Mouse (Mus musculus) testis, adult 2 months (tissue): ENCODE data around the gene Zfp839. TPM values are rescaled to one million over a fixed set of nuclear protein-coding genes. Genes with fewer than 3 reads are reported as not detected.

Experiments
- H3K27ac ChIP-seq: fragments of 200-500 bp; 2 replicates; pipeline ENCODE4 v1.5.1; 2012; ENCODE audit warnings: low read depth, low read length; ENCODE audit not compliant: control insufficient read depth, insufficient read depth
- H3K27me3 ChIP-seq: fragments of 200-500 bp; 2 replicates; pipeline ENCODE4 v1.6.1; 2012; ENCODE audit warnings: mild to moderate bottlenecking, low read length, moderate library complexity; ENCODE audit not compliant: control insufficient read depth, insufficient read depth
- H3K36me3 ChIP-seq: fragments of 200-500 bp; 2 replicates; pipeline ENCODE4 v1.6.1; 2012; ENCODE audit warnings: mild to moderate bottlenecking, low read length; ENCODE audit not compliant: control insufficient read depth, insufficient read depth
- H3K4me1 ChIP-seq: fragments of 200-500 bp; 2 replicates; pipeline ENCODE4 v1.6.1; 2012; ENCODE audit warnings: low read length; ENCODE audit not compliant: control insufficient read depth, insufficient read depth
- H3K4me3 ChIP-seq: fragments of 200-500 bp; 2 replicates; pipeline ENCODE4 v1.5.1; 2012; ENCODE audit warnings: low read depth, mild to moderate bottlenecking, low read length, moderate library complexity, mixed read lengths; ENCODE audit not compliant: control insufficient read depth
- CTCF ChIP-seq: fragments of 200-500 bp; IDR thresholded peaks from 2 replicates; pipeline ENCODE4 v1.5.1; 2012; ENCODE audit warnings: low read depth, mild to moderate bottlenecking, inconsistent platforms, low read length, moderate library complexity; ENCODE audit not compliant: control insufficient read depth, insufficient read depth, insufficient replicate concordance
- POLR2A ChIP-seq: fragments of 200-500 bp; IDR thresholded peaks from 2 replicates; pipeline ENCODE4 v1.6.1; 2012; ENCODE audit warnings: low read depth, mild to moderate bottlenecking, inconsistent platforms, low read length, moderate library complexity; ENCODE audit not compliant: control insufficient read depth
- polyA plus RNA-seq: library from polyadenylated mRNA; depleted of rRNA; stranded (reverse); fragments of >200 nt; gene quantifications from 2 replicates; pipeline ENCODE4 v1.2.3, GENCODE M21; 2012; rRNA removed

Zfp839 gene
- polyA plus RNA-seq, 1 experiment, result 6.1 TPM

- Histone ChIP-seq H3K27ac (no peak overlapping the region), H3K4me3 (no peak overlapping the region), H3K36me3 (0 out of 2 replicates have a peak, but pooled peaks cover 2% of the 10 kb centered on the region), H3K4me1 (no peaks in the 10 kb centered on the region), H3K27me3 (no peaks in the 10 kb centered on the region)
- TF ChIP-seq POLR2A (no peak), CTCF (no peak)
Observed at GRCm38 (mm10) chr12:110909962-110910361, 59.9 kb downstream of the Zfp839 start.

- Histone ChIP-seq H3K4me1 (no peaks in the 10 kb centered on the region), H3K36me3 (peaks cover 3% of the 10 kb centered on the region), H3K4me3 (no peak overlapping the region), H3K27ac (no peak overlapping the region), H3K27me3 (no peaks in the 10 kb centered on the region)
- TF ChIP-seq POLR2A (no peak), CTCF (no peak)
Observed at GRCm38 (mm10) chr12:110915761-110916160, 65.7 kb downstream of the Zfp839 start.

Other genes with a start within 250 kb of the Zfp839 start
- 214 and 240 TPM in 2 replicates for gene Dync1h1, start 248.8 kb upstream of the Zfp839 start, polyA plus RNA-seq
- 745 and 752 TPM in 2 replicates for gene 1700001K19Rik, start 167.6 kb upstream of the Zfp839 start, polyA plus RNA-seq
- gene Hsp90aa1, start 147.5 kb upstream of the Zfp839 start, polyA plus RNA-seq, result 592 and 736 TPM in 2 replicates
- 15.0 and 17.0 TPM in 2 replicates for gene Wdr20, start 112.3 kb upstream of the Zfp839 start, polyA plus RNA-seq
- 96.9 and 102 TPM in 2 replicates for gene Mok, start 9.3 kb upstream of the Zfp839 start, polyA plus RNA-seq
- 13.4 and 13.6 TPM in 2 replicates for gene Cinp, start 38.9 kb downstream of the Zfp839 start, polyA plus RNA-seq
- gene Tecpr2, start 39.0 kb downstream of the Zfp839 start, polyA plus RNA-seq, result 7.1 and 7.4 TPM in 2 replicates
- gene Ankrd9, start 128.8 kb downstream of the Zfp839 start, polyA plus RNA-seq, result 157 and 171 TPM in 2 replicates
- 11.9 and 14.4 TPM in 2 replicates for gene Rcor1, start 189.1 kb downstream of the Zfp839 start, polyA plus RNA-seq